Mouse (Mus musculus) heart, postnatal 0 days (tissue): Measurements from ENCODE around the gene Vgf. TPM values are rescaled to one million over a fixed set of nuclear protein-coding genes. Genes with fewer than 3 reads are reported as not detected.

Experiments used
- ATAC-seq: fragments of 200-750 bp; cut with Nextera tagmentation; 2 replicates; pipeline ENCODE4 v1.8.0; 2017; ENCODE audit warnings: low read depth, moderate number of reproducible peaks, moderate library complexity; ENCODE audit not compliant: insufficient read depth
- DNase-seq: peaks from one replicate; pipeline ENCODE4 v3.0.0-alpha.2; 2016; ENCODE audit warnings: low spot score
- H3K27ac ChIP-seq: fragments of 300-500 bp; sonication (generic); 2 replicates; pipeline ENCODE4 v1.5.1; 2014; ENCODE audit warnings: low read depth, mild to moderate bottlenecking
- H3K27me3 ChIP-seq: fragments of 300-500 bp; sonication (generic); 2 replicates; pipeline ENCODE4 v1.6.1; 2014; ENCODE audit warnings: low read length, mixed read lengths; ENCODE audit not compliant: control insufficient read depth, insufficient read depth
- H3K36me3 ChIP-seq: fragments of 300-500 bp; sonication (generic); replicated peaks from 2 replicates; pipeline ENCODE4 v1.6.1; 2014; ENCODE audit warnings: low read length, mixed read lengths; ENCODE audit not compliant: control insufficient read depth, insufficient read depth
- H3K4me1 ChIP-seq: fragments of 300-500 bp; sonication (generic); 2 replicates; pipeline ENCODE4 v1.6.1; 2014; ENCODE audit warnings: antibody characterized with exemption; ENCODE audit not compliant: control insufficient read depth, insufficient read depth
- H3K4me2 ChIP-seq: fragments of 300-500 bp; sonication (generic); 2 replicates; pipeline ENCODE4 v1.6.1; 2014; ENCODE audit warnings: low read depth, mild to moderate bottlenecking, low read length, moderate library complexity
- H3K4me3 ChIP-seq: fragments of 300-500 bp; sonication (generic); 2 replicates; pipeline ENCODE4 v1.5.1; 2014; ENCODE audit warnings: low read depth, low read length
- H3K9ac ChIP-seq: fragments of 300-500 bp; sonication (generic); replicated peaks from 2 replicates; pipeline ENCODE4 v1.6.1; 2014; ENCODE audit warnings: low read depth, low read length, mixed read lengths
- H3K9me3 ChIP-seq: fragments of 300-500 bp; sonication (generic); replicated peaks from 2 replicates; pipeline ENCODE4 v1.6.1; 2016; ENCODE audit warnings: low read length; ENCODE audit not compliant: control insufficient read depth
- CTCF ChIP-seq: IDR thresholded peaks from 2 replicates; pipeline ENCODE4 v1.5.1; 2016; ENCODE audit warnings: antibody characterized with exemption, control low read depth, low read depth
- EP300 ChIP-seq: IDR thresholded peaks from 2 replicates; pipeline ENCODE4 v1.6.1; 2016; ENCODE audit warnings: antibody characterized with exemption, low read depth
- WGBS: fragments of 180-500 bp; shearing (Covaris S2); extraction: QIAGEN DNeasy Blood & Tissue Kit; methylation state at CpG from one replicate; pipeline ENCODE4 v1.1.7; 2014; 5-methylcytosine and 5-hydroxymethylcytosine counted together
- polyA plus RNA-seq: library from polyadenylated mRNA; unstranded; fragments of >200 nt; fragmentation: Nextera tagmentation; extraction: Ambion mirVana; gene quantifications from 2 replicates; pipeline ENCODE4 v1.2.1, GENCODE M21; 2015
- total RNA-seq: library from RNA; depleted of rRNA; stranded (reverse); fragments of >200 nt; gene quantifications from 2 replicates; pipeline ENCODE4 v1.2.3, GENCODE M21; 2014; ENCODE audit warnings: low replicate concordance

Vgf gene
- total and polyA plus RNA-seq, 2 experiments from 2014 or later: not detected

DNA sequence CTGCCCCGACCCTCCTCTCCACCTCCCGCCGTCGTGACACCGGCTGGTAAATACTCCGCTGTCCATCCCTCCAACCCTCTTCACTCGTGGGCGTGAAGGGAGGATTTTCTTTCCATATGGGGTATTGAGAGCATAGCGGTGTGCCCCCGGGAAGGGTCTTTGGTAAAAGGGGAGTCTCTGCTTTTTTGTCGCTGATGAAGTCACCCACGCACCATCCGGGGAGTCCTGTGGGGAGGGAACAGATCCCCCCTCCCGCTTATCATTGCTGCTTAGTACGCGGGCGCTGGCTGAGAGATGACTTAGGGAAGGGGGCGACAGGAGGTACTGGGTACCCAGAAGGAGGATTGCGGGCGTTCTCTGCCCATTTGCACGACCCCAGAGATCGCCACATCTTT, 4.2 kb downstream of the Vgf start:
- Histone ChIP-seq H3K4me1 (peaks cover 30% of the 10 kb centered on the region), H3K4me3 (no peak overlapping the region), H3K27me3 (peaks cover 66% of the 10 kb centered on the region), H3K9ac (no peak overlapping the region), H3K36me3 (peaks cover 7% of the 10 kb centered on the region), H3K9me3 (no peaks in the 10 kb centered on the region), H3K27ac (no peak overlapping the region), H3K4me2 (no peak overlapping the region)
- DNase-seq (no peak), ATAC-seq (no peak)
- no peak for TF ChIP-seq EP300
- no peak for TF ChIP-seq CTCF
- WGBS: 11% methylated on average over 22 of the region's 22 CpGs

DNA sequence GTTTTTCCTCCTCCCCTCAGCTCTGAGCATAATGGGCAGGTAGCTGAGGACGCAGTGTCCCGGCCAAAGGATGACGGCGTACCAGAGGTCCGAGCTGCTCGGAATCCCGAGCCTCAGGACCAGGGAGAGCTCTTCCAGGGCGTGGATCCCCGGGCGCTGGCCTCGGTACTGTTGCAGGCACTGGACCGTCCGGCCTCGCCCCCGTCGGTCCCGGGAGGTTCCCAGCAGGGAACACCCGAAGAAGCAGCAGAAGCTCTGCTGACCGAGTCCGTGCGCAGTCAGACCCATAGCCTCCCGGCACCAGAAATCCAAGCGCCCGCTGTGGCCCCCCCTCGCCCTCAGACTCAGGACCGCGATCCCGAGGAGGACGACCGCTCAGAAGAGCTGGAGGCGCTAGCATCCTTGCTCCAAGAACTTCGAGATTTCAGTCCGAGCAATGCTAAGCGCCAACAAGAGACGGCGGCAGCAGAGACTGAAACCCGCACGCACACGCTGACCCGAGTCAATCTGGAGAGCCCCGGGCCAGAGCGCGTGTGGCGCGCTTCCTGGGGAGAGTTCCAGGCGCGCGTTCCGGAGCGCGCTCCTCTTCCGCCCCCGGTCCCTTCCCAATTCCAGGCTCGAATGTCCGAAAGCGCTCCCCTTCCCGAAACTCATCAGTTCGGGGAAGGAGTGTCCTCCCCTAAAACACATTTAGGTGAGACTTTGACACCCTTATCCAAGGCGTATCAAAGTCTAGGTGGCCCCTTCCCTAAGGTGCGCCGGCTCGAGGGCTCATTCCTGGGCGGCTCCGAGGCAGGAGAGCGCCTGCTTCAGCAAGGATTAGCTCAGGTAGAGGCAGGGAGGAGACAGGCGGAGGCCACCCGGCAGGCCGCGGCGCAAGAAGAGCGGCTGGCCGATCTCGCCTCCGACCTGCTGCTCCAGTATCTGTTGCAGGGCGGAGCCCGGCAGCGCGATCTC, 5.2 kb downstream of the Vgf start:
- Histone ChIP-seq H3K9ac (no peak overlapping the region), H3K27ac (no peak overlapping the region), H3K4me3 (peak overlapping the region; percentile 37), H3K27me3 (peaks cover 57% of the 10 kb centered on the region), H3K36me3 (peaks cover 15% of the 10 kb centered on the region), H3K4me1 (peaks cover 30% of the 10 kb centered on the region), H3K9me3 (no peaks in the 10 kb centered on the region), H3K4me2 (peak overlapping the region; percentile 69)
- WGBS: under 1% methylated on average over 76 of the region's 78 CpGs
- DNase-seq: no peak
- 0 out of 2 replicates have a peak, but pooled peaks have one; percentile 19 for ATAC-seq
- TF ChIP-seq CTCF (no peak), EP300 (no peak)

DNA sequence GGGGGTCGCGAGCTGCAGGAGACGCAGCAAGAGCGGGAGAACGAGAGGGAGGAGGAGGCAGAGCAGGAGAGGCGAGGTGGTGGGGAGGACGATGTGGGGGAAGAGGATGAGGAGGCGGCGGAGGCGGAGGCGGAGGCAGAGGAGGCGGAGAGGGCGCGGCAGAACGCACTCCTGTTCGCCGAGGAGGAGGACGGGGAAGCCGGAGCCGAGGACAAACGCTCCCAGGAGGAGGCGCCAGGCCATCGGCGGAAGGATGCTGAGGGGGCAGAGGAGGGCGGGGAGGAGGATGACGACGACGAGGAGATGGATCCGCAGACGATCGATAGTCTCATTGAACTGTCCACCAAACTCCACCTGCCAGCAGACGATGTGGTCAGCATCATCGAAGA, 5.8 kb downstream of the Vgf start:
- Histone ChIP-seq H3K4me1 (peaks cover 30% of the 10 kb centered on the region), H3K9me3 (no peaks in the 10 kb centered on the region), H3K9ac (no peak overlapping the region), H3K27ac (no peak overlapping the region), H3K27me3 (peaks cover 50% of the 10 kb centered on the region), H3K4me2 (peak overlapping the region; percentile 69), H3K36me3 (peaks cover 21% of the 10 kb centered on the region), H3K4me3 (peak overlapping the region; percentile 37)
- DNase-seq (no peak), ATAC-seq (no peak)
- WGBS: under 1% methylated on average over 30 of the region's 33 CpGs
- no peak for TF ChIP-seq CTCF
- no peak for TF ChIP-seq EP300

DNA sequence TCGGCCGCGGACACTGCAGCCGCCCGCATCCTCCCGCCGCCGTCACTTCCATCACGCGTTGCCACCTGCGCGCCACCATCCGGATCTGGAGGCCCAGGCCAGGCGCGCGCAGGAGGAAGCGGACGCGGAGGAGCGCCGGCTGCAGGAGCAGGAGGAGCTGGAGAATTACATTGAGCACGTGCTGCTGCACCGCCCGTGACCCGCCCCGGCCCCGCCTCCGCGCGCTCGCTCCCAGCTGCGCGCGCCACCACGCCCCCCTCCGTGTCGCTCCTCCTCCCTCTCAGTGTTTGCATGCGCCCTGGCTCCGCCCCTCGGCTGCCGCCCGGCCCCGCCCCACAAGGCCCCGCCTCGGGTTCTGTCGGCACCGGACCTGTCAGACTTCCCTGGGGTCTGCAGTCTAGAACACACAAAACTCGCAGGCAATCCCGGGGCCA, 6.5 kb downstream of the Vgf start:
- peaks cover 30% of the 10 kb centered on the region for H3K4me1 ChIP-seq
- ATAC-seq (peak; percentile 79), DNase-seq (peak; percentile 82)
- peaks cover 27% of the 10 kb centered on the region for H3K36me3 ChIP-seq
- peak overlapping the region; percentile 37 for H3K4me3 ChIP-seq
- WGBS: under 1% methylated on average over 36 of the region's 49 CpGs
- peak overlapping the region; percentile 69 for H3K4me2 ChIP-seq
- H3K9me3 ChIP-seq: no peaks in the 10 kb centered on the region
- H3K27me3 ChIP-seq: peaks cover 47% of the 10 kb centered on the region
- no peak overlapping the region; the same call in 1 of the 2 replicates for H3K9ac ChIP-seq
- TF ChIP-seq CTCF: no peak
- no peak for TF ChIP-seq EP300
- no peak overlapping the region for H3K27ac ChIP-seq

DNA sequence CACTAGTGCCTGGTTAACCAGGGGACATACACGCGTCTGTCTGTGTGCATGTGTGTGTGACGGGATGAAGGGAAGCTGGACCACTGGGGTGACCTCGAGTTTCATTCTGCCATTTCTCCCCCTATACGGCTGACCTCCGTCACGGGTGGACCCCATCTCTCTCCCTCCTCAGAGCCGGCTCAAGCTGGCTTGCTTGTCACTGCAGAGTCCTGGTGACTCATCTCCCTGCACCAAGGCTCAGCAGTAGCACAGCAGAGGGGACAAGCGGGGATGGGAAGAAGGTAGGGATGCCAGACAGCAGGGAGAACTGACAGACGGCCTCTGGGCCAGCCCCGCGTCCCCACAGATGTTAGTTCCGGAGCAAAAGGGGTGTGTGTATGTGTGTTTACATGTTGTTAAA, 10.0 kb downstream of the Vgf start:
- Histone ChIP-seq H3K4me2 (no peak overlapping the region), H3K27me3 (peaks cover 11% of the 10 kb centered on the region), H3K4me3 (no peak overlapping the region), H3K9ac (no peak overlapping the region), H3K36me3 (peaks cover 60% of the 10 kb centered on the region), H3K9me3 (no peaks in the 10 kb centered on the region), H3K27ac (no peak overlapping the region), H3K4me1 (peaks cover 21% of the 10 kb centered on the region)
- WGBS: 80% methylated on average over 13 of the region's 13 CpGs
- no peak for DNase-seq
- TF ChIP-seq EP300 (no peak), CTCF (no peak)
- no peak for ATAC-seq
